Mouse (Mus musculus): ENCODE measurements around the gene Mlxipl. TPM values are rescaled to one million over a fixed set of nuclear protein-coding genes. Genes with fewer than 3 reads are reported as not detected.

Gene Mlxipl
- polyA plus RNA-seq, 1 experiment from 2014 or later: 0.58 TPM

GRCm38 (mm10) chr5:135156496-135156895, 66.8 kb downstream of the Mlxipl start:
- no peaks in the 10 kb centered on the region for H3K9me3 ChIP-seq
- no peak overlapping the region for H3K27ac ChIP-seq
- no peaks in the 10 kb centered on the region for H3K27me3 ChIP-seq (replicated peaks)
- WGBS: 96% methylated on average over 4 of the region's 4 CpGs
- H3K9ac ChIP-seq: no peak overlapping the region
- no peak overlapping the region for H3K4me2 ChIP-seq (replicated peaks)
- peaks cover 78% of the 10 kb centered on the region for H3K36me3 ChIP-seq
- ATAC-seq (ENCODE audit: low FRiP score, low read depth): no peak
- H3K4me3 ChIP-seq: no peak overlapping the region
- no peaks in the 10 kb centered on the region for H3K4me1 ChIP-seq

DNA sequence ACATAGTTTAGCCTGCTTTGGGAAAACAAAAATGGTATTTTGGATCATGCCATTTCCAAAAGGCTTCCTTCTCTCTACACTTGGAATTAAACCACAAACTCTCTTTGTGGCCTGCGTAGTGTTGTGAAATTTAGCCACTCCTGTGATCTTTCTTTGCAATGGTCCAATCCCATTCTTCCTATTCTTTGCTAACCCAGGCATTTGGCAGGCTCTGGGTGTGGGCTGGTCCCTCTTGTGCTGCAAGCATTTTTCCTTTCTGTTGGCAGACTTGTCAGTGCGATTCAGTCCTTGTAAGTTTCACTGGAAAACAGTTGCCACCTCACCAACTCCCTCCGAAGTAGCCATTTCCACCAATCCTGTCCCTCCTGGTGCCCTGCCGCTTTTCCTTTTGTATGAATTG, 71.5 kb downstream of the Mlxipl start:
- Histone ChIP-seq H3K9ac (no peak overlapping the region), H3K27ac (no peak overlapping the region), H3K27me3 (replicated peaks) (no peaks in the 10 kb centered on the region), H3K9me3 (no peaks in the 10 kb centered on the region), H3K4me3 (no peak overlapping the region), H3K4me2 (replicated peaks) (no peak overlapping the region), H3K4me1 (no peaks in the 10 kb centered on the region), H3K36me3 (peaks cover 67% of the 10 kb centered on the region)
- no peak for ATAC-seq (ENCODE audit: low FRiP score, low read depth)
- 95% methylated on average over 4 of the region's 4 CpGs for WGBS

DNA sequence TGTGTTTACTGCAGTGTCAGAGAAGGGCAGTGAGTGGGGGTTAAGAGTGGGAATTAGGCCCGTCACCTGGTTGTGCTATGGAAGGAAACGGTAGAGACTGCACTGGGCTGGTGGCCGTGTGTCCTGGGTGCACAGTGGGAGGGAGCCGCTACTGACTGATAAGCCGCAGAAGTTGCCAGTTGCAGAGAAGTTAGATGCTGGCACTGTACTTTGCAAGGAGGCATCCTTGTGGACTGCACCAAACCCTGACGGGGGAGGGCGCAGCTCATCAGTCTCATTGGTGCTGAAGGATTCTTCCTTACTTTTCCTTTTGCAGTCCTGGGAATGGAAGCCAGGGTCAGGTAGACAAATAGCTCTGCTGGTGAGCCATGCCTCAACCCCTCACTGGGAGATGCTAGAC, 72.0 kb downstream of the Mlxipl start:
- no peak overlapping the region for H3K9ac ChIP-seq
- no peak for ATAC-seq (ENCODE audit: low FRiP score, low read depth)
- H3K4me1 ChIP-seq: no peaks in the 10 kb centered on the region
- no peak overlapping the region for H3K27ac ChIP-seq
- 89% methylated on average over 7 of the region's 7 CpGs for WGBS
- no peak overlapping the region for H3K4me2 ChIP-seq (replicated peaks)
- H3K27me3 ChIP-seq (replicated peaks): no peaks in the 10 kb centered on the region
- H3K9me3 ChIP-seq: no peaks in the 10 kb centered on the region
- no peak overlapping the region for H3K4me3 ChIP-seq
- H3K36me3 ChIP-seq: peaks cover 63% of the 10 kb centered on the region

DNA sequence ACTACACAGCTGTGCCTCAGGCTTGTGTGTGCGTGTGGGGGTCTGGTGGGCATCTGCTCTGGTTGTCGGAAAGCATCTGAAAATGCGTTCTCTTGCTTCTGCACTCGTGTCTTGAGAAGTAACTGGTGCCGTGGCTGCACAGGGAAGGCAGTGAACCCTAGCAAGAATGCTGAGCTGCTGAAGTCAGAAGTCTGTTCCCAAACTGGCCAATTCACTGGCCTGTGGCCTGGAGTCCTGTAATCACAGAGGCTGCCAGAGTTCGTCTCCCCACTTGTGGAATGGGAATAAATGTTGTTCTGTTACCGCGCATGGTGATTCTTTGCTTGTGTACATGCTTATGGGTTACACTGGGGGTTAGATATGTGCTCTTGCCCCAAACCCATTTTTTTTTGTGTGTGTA, 72.7 kb downstream of the Mlxipl start:
- Histone ChIP-seq H3K9ac (no peak overlapping the region), H3K27me3 (replicated peaks) (no peaks in the 10 kb centered on the region), H3K27ac (no peak overlapping the region), H3K36me3 (peaks cover 56% of the 10 kb centered on the region), H3K4me1 (no peaks in the 10 kb centered on the region), H3K9me3 (no peaks in the 10 kb centered on the region), H3K4me3 (no peak overlapping the region), H3K4me2 (replicated peaks) (no peak overlapping the region)
- no peak for ATAC-seq (ENCODE audit: low FRiP score, low read depth)
- WGBS: 94% methylated on average over 8 of the region's 8 CpGs

DNA sequence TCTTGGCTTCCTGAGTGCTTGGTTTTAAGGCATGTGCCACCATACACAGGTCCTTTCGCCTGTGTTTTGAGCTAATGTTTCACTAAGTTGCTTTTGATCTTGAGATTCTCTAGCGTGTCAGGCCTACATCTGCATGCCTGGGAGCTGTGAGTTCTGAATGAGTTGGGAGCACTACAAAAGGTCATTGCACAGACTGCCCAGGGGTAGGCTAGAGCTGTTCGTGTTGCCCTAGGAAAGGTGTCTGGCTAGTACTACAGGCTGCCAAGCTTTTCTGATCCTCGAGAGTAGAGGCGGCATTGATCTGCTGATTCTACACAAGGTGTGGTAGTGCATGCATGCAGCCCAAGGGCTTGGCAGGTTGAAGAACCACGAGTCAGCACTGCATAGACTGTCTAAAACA, 73.1 kb downstream of the Mlxipl start:
- H3K36me3 ChIP-seq: peaks cover 53% of the 10 kb centered on the region

DNA sequence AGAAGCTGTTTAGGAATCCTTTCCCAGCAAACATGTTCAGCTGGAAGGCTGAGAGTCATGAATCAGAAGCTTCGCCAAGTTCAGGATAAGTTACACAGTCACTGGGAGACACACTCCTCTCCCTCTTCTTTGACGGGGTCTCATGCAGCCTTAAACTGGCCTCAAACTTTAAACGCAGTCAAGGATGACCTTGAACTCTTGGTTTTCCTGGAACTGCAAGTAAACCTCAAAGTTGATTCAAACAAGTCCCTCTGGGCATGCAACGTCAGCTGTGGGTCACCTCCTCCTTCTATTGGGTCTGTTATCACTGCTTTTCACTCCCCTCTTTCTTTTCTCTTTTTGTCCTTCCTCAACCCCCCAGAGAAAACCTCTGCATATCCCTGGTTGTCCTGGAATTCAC, 77.2 kb downstream of the Mlxipl start:
- Histone ChIP-seq H3K36me3 (peaks cover 22% of the 10 kb centered on the region), H3K27ac (no peak overlapping the region), H3K9ac (no peak overlapping the region), H3K4me3 (no peak overlapping the region), H3K4me1 (peaks cover 14% of the 10 kb centered on the region), H3K27me3 (replicated peaks) (no peaks in the 10 kb centered on the region), H3K4me2 (replicated peaks) (no peak overlapping the region), H3K9me3 (no peaks in the 10 kb centered on the region)
- 88% methylated on average over 4 of the region's 4 CpGs for WGBS
- no peak for ATAC-seq (ENCODE audit: low FRiP score, low read depth)

More for the DNA sequence above, 73.1 kb downstream of the Mlxipl start:
- no peak for ATAC-seq (ENCODE audit: low FRiP score, low read depth)
- no peak overlapping the region for H3K4me3 ChIP-seq
- WGBS: 93% methylated on average over 6 of the region's 6 CpGs
- no peak overlapping the region for H3K9ac ChIP-seq
- no peak overlapping the region for H3K27ac ChIP-seq
- H3K4me1 ChIP-seq: no peaks in the 10 kb centered on the region
- H3K4me2 ChIP-seq (replicated peaks): no peak overlapping the region
- H3K27me3 ChIP-seq (replicated peaks): no peaks in the 10 kb centered on the region
- no peaks in the 10 kb centered on the region for H3K9me3 ChIP-seq

DNA sequence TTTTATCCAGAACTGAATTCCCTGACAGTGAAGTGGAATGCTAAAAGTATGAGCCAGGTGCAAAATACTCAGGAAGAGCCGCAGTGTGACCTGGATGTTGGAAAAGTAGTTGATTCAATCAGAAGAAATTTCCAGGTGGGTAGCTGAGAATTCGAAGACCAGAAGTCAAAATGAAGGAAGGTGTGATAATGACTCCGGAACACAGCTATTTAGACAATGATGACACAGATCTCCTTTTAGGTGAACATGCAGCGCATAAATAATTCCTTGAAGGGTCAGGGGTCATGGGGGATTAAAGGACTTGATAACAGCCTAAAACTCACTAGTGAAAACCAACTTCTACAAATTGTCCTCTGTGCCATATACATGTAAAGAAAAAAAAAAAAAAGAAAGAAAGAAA, 77.8 kb downstream of the Mlxipl start:
- no peak overlapping the region for H3K4me2 ChIP-seq (replicated peaks)
- H3K27ac ChIP-seq: no peak overlapping the region
- ATAC-seq (ENCODE audit: low FRiP score, low read depth): no peak

DNA sequence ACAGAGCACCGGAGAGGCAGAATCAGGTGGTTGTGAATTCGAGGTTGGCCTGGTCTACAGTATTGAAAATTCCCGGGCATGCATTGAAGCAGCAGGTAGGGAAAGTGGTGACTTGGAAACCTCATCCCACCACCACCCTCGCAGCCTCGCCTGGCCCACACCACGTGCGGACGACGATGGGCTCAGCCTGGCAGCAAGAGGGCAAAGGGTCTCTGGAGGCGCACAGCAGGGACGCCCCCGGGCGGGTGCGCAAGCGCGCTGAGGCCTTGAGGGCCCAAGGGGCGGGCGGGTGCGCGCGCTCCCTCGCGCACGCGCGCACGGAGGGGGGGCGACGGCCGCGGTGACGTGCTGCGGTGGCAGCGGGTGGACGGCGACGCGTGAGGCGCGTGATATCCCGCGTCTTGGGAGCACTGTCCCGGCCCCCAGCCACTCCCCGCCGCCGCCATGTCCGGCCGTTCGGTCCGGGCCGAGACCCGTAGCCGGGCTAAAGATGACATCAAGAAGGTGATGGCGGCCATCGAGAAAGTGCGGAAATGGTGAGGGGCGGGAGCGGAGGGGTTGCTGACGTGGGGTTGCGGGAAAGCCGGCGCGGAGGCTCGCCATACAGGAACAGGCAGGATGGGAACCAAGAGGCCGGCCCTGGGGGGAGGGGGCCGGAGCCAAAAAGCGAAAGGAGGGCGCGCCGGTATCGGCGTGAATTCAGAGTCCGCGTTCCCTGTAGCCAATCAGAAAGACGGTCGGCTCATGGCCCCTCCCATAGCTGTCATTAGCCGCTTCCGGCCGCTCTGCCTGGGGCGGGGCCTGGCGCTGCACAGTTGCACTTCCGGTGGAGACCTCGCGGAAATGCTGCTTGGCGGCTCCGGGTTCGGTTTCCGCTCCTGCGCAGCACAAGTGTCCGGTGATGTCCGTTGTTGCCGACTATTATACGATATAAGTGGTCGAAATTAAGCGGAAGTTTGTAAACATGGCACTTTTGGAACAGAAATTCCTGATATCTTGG, 78.7 kb downstream of the Mlxipl start, which contains the start of gene Bcl7b:
Gene Bcl7b (plus strand): TSS at position 221 of the 1,000 bp plus-strand sequence.
- Histone ChIP-seq H3K4me2 (replicated peaks) (peak within 1 kb of the TSS; percentile 78), H3K36me3 (peaks cover 25% of the 10 kb centered on the region), H3K27me3 (replicated peaks) (no peaks in the 10 kb centered on the region), H3K4me3 (peak within 1 kb of the TSS; percentile 57), H3K27ac (peak within 1 kb of the TSS; percentile 94), H3K9me3 (no peaks in the 10 kb centered on the region), H3K9ac (peak within 1 kb of the TSS; percentile 76), H3K4me1 (peaks cover 14% of the 10 kb centered on the region)
- peak; percentile 99 for ATAC-seq (ENCODE audit: low FRiP score, low read depth)
- WGBS: 2% methylated on average over 94 of the region's 95 CpGs

More for the DNA sequence above, 77.8 kb downstream of the Mlxipl start:
- Histone ChIP-seq H3K9me3 (no peaks in the 10 kb centered on the region), H3K4me3 (no peak overlapping the region), H3K9ac (no peak overlapping the region), H3K27me3 (replicated peaks) (no peaks in the 10 kb centered on the region), H3K36me3 (peaks cover 23% of the 10 kb centered on the region), H3K4me1 (peaks cover 14% of the 10 kb centered on the region)
- 95% methylated on average over 4 of the region's 4 CpGs for WGBS

- 89% methylated on average over 5 of the region's 5 CpGs for WGBS
- H3K36me3 ChIP-seq: peaks cover 35% of the 10 kb centered on the region
- peak overlapping the region; percentile 57 for H3K4me3 ChIP-seq
- H3K27ac ChIP-seq: no peak overlapping the region
- peak overlapping the region; percentile 69 for H3K9ac ChIP-seq
- no peak for ATAC-seq (ENCODE audit: low FRiP score, low read depth)
- peaks cover 14% of the 10 kb centered on the region for H3K4me1 ChIP-seq
- H3K4me2 ChIP-seq (replicated peaks): peak overlapping the region; percentile 78
- no peaks in the 10 kb centered on the region for H3K27me3 ChIP-seq (replicated peaks)
- no peaks in the 10 kb centered on the region for H3K9me3 ChIP-seq
Observed at GRCm38 (mm10) chr5:135169479-135169878, 79.8 kb downstream of the Mlxipl start.

DNA sequence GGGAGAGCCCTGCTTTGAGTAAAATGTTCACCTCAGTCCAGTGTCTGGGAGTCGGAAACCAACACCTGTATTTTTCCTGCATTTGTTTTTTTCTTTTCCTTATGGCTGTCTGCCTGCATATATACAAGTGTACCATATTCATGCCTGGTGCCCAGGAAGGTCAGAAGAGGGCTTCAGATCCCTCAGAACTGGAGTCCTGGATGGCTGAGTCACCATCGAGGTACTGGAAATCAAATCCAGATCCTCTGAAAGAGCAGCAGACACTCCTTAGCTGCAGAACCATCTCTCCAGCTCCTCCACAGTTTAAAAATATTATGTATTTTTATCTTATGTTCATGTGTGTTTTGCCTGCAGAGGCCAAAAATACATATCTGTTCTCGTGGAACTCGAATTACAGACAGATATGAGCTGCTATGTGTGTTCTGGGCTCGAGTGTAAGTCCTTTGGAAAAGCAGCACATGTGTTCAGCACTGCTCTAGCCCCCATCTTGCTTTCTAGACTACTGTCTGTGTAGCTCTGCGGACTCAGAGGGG, 82.1 kb downstream of the Mlxipl start:
- WGBS: 95% methylated on average over 6 of the region's 6 CpGs
- no peak for ATAC-seq (ENCODE audit: low FRiP score, low read depth)
- no peaks in the 10 kb centered on the region for H3K27me3 ChIP-seq (replicated peaks)
- H3K4me1 ChIP-seq: peaks cover 14% of the 10 kb centered on the region
- no peak overlapping the region for H3K9ac ChIP-seq
- H3K9me3 ChIP-seq: no peaks in the 10 kb centered on the region
- H3K36me3 ChIP-seq: peaks cover 48% of the 10 kb centered on the region
- no peak overlapping the region for H3K27ac ChIP-seq
- no peak overlapping the region for H3K4me3 ChIP-seq
- H3K4me2 ChIP-seq (replicated peaks): no peak overlapping the region

- no peak for ATAC-seq (ENCODE audit: low FRiP score, low read depth)
- Histone ChIP-seq H3K36me3 (peaks cover 61% of the 10 kb centered on the region), H3K9me3 (no peaks in the 10 kb centered on the region), H3K27ac (no peak overlapping the region), H3K4me1 (peaks cover 14% of the 10 kb centered on the region), H3K9ac (no peak overlapping the region), H3K27me3 (replicated peaks) (no peaks in the 10 kb centered on the region), H3K4me2 (replicated peaks) (no peak overlapping the region), H3K4me3 (no peak overlapping the region)
- 98% methylated on average over 5 of the region's 5 CpGs for WGBS
Observed at GRCm38 (mm10) chr5:135172986-135173385, 83.3 kb downstream of the Mlxipl start.

DNA sequence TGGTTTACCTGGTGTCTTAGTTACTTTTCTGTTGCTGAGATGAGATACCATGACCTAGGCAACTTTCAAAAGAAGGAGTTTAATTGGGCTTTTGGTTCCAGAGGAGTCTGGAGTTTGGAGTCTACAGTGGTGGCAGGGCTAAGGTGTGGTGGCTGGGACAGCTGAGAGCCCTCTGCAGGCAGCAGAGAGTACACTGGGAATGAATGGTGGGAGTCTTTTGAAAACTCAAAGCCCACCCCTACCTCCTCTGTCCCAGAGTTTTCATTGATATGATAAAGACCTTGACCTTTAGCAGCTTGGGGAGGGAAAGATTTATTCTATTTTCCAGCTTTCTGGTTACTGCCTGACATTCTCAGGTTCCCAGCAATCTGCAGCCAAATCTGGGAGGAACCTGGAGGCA, 85.4 kb downstream of the Mlxipl start:
- no peak for ATAC-seq (ENCODE audit: low FRiP score, low read depth)
- peaks cover 80% of the 10 kb centered on the region for H3K36me3 ChIP-seq
- H3K9ac ChIP-seq: no peak overlapping the region

More for the DNA sequence above, 85.4 kb downstream of the Mlxipl start:
- Histone ChIP-seq H3K4me1 (peaks cover 4% of the 10 kb centered on the region; the same call in 1 of the 2 replicates), H3K4me2 (replicated peaks) (no peak overlapping the region), H3K27me3 (replicated peaks) (no peaks in the 10 kb centered on the region), H3K4me3 (no peak overlapping the region), H3K27ac (no peak overlapping the region), H3K9me3 (no peaks in the 10 kb centered on the region)

Measured in neural tube, embryonic 12.5 days (tissue).